20 mouse cellular contexts compared by ENCODE assay signal in the genomic region with DNA sequence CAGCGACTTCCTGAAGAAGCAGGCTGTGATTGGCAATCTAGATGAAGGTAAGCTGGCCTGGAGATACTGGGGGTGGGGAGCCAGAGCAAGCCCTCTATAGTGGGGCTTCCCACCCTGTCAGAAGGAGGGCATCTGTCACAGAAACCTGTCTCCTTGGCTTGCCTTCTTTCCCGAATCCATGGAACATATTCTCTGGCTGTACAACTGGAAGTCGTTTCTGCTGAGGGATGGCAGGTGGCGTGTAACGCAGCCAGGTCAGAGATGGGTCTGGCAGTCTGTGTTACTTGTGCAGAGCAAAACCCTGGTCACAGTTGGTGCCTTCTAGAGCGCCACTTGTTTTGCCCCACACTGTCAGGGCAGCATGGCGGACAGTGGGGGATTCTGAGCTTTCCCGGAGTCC. TPM values are rescaled to one million over a fixed set of nuclear protein-coding genes. Genes with fewer than 3 reads are reported as not detected.
DNase-seq lines count a peak whose midpoint lies in the region; ATAC-seq and TF ChIP-seq lines count a peak whose summit lies in the region.
"Had no signal": no experiment of that assay in that cellular context is flagged by ENCODE, and none has a peak within 500 bp of the region (broad histone marks: within the 10 kb centered on the region; RNA-seq: fewer than 3 reads in every experiment).

No protein-coding gene starts in this region.

- no peak for ATAC-seq in hindbrain, embryonic 13.5 days (ENCODE audit: low FRiP score)
- no peak for ATAC-seq in hindbrain, embryonic 11.5 days (ENCODE audit: low FRiP score)
- peak; percentile 58; the same call in 1 of the 2 replicates for ATAC-seq in forebrain, embryonic 16.5 days
- ATAC-seq: liver, embryonic 12.5 days had no signal

- peaks cover 23% of the 10 kb centered on the region for H3K4me1 ChIP-seq in hindbrain, embryonic 13.5 days (replicated peaks)
- 0 out of 2 replicates have a peak, but pooled peaks cover 3% of the 10 kb centered on the region for H3K4me1 ChIP-seq in hindbrain, embryonic 11.5 days (replicated peaks; ENCODE audit: control insufficient read depth, insufficient read depth, low read length)
- H3K4me1 ChIP-seq in forebrain, embryonic 16.5 days (replicated peaks; ENCODE audit: control insufficient read depth, insufficient read depth, low read length) = peaks cover 13% of the 10 kb centered on the region
- H3K4me1 ChIP-seq: liver, embryonic 12.5 days had no signal

- no peak for DNase-seq in hindbrain, embryonic 11.5 days (ENCODE audit: low spot score)
- peak; percentile 54 for DNase-seq in brain, embryonic 14.5 days (ENCODE audit: low read depth)
- DNase-seq in cerebellum, adult 9-10 months = peak; percentile 87
- no peak for DNase-seq in embryo, embryonic 11 days
- no peak for DNase-seq in right cerebral cortex, postnatal 4 days
- DNase-seq in gastrocnemius, adult 8-10 months (ENCODE audit: low spot score in 2 of 2) = no peak
- DNase-seq: adrenal gland, postnatal 14 days; B cell, adult 2 months; gastrocnemius, postnatal 25 days; heart, postnatal 14 days; kidney, adult 9 months; kidney, postnatal 4 days; right cerebral cortex, postnatal 25 days; thymus, postnatal 36 days had no signal

- no peak for TF ChIP-seq CTCF in brain, embryonic 14.5 days (IDR thresholded peaks at IDR 0.05; ENCODE audit: borderline replicate concordance, extremely low read depth, insufficient read depth, insufficient read length)

- H3K36me3 ChIP-seq in hindbrain, embryonic 13.5 days = peaks cover 32% of the 10 kb centered on the region
- H3K36me3 ChIP-seq in hindbrain, embryonic 11.5 days (ENCODE audit: control insufficient read depth, insufficient read depth, low read length) = no peaks in the 10 kb centered on the region
- H3K36me3 ChIP-seq in forebrain, embryonic 16.5 days (ENCODE audit: control insufficient read depth, insufficient read depth) = no peaks in the 10 kb centered on the region
- H3K36me3 ChIP-seq: liver, embryonic 12.5 days; lung, embryonic 15.5 days had no signal

- no peaks in the 10 kb centered on the region for H3K27me3 ChIP-seq in hindbrain, embryonic 13.5 days
- no peaks in the 10 kb centered on the region for H3K27me3 ChIP-seq in hindbrain, embryonic 11.5 days (ENCODE audit: control insufficient read depth, insufficient read depth, low read length)
- H3K27me3 ChIP-seq in forebrain, embryonic 16.5 days (replicated peaks; ENCODE audit: control insufficient read depth, insufficient read depth, low read length) = no peaks in the 10 kb centered on the region

- H3K27ac ChIP-seq in hindbrain, embryonic 13.5 days = 0 out of 2 replicates have a peak overlapping the region, but pooled peaks have one; percentile 23
- no peak overlapping the region for H3K27ac ChIP-seq in hindbrain, embryonic 11.5 days (ENCODE audit: low read depth, low read length)
- H3K27ac ChIP-seq in forebrain, embryonic 16.5 days (ENCODE audit: low read length) = peak overlapping the region; percentile 51; the same call in 1 of the 2 replicates
- H3K27ac ChIP-seq: heart, embryonic 10.5 days; liver, embryonic 12.5 days; lung, embryonic 15.5 days had no signal

- H3K9me3 ChIP-seq in hindbrain, embryonic 13.5 days = no peaks in the 10 kb centered on the region
- no peaks in the 10 kb centered on the region for H3K9me3 ChIP-seq in hindbrain, embryonic 11.5 days (ENCODE audit: control insufficient read depth, low read length)
- no peaks in the 10 kb centered on the region for H3K9me3 ChIP-seq in forebrain, embryonic 16.5 days (ENCODE audit: control insufficient read depth, low read length)
- H3K9me3 ChIP-seq: heart, embryonic 10.5 days; liver, embryonic 12.5 days; lung, embryonic 15.5 days had no signal

- TF ChIP-seq POLR2A in brain, embryonic 14.5 days (IDR thresholded peaks at IDR 0.05; ENCODE audit: borderline replicate concordance, extremely low read depth, insufficient read depth, insufficient read length, poor library complexity, severe bottlenecking) = no peak

- no peak overlapping the region for H3K4me3 ChIP-seq in hindbrain, embryonic 13.5 days
- H3K4me3 ChIP-seq in hindbrain, embryonic 11.5 days (ENCODE audit: low read depth, low read length) = no peak overlapping the region
- H3K4me3 ChIP-seq in forebrain, embryonic 16.5 days (replicated peaks; ENCODE audit: low read length) = no peak overlapping the region
- H3K4me3 ChIP-seq: heart, embryonic 10.5 days; liver, embryonic 12.5 days; lung, embryonic 15.5 days had no signal

- H3K9ac ChIP-seq in hindbrain, embryonic 13.5 days = 0 out of 2 replicates have a peak overlapping the region, but pooled peaks have one; percentile 39
- H3K9ac ChIP-seq in hindbrain, embryonic 11.5 days (ENCODE audit: low read depth, low read length) = no peak overlapping the region
- H3K9ac ChIP-seq in forebrain, embryonic 16.5 days (replicated peaks; ENCODE audit: low read depth, low read length) = no peak overlapping the region
- H3K9ac ChIP-seq: liver, embryonic 12.5 days; lung, embryonic 15.5 days had no signal

- 79% methylated on average over 8 of the region's 8 CpGs for WGBS in hindbrain, embryonic 13.5 days
- 78% methylated on average over 8 of the region's 8 CpGs for WGBS in hindbrain, embryonic 11.5 days
- WGBS in forebrain, embryonic 16.5 days = 68% methylated on average over 8 of the region's 8 CpGs

- no peak overlapping the region for H3K4me2 ChIP-seq in hindbrain, embryonic 13.5 days
- H3K4me2 ChIP-seq in hindbrain, embryonic 11.5 days (replicated peaks; ENCODE audit: low read depth, low read length) = no peak overlapping the region
- H3K4me2 ChIP-seq in forebrain, embryonic 16.5 days (ENCODE audit: low read length) = no peak overlapping the region
- H3K4me2 ChIP-seq: liver, embryonic 12.5 days; lung, embryonic 15.5 days had no signal

RNA-seq across cellular contexts. Expression of a gene that starts 16.9 kb away (rescaled TPM):
- polyA plus RNA-seq in hindbrain, embryonic 13.5 days (2015; fragmentation: Nextera tagmentation; extraction: Ambion mirVana) = 2.2 and 2.6 TPM in 2 replicates
- polyA plus RNA-seq in hindbrain, embryonic 11.5 days (2014; fragmentation: Nextera tagmentation; extraction: Ambion mirVana) = 2.1 and 2.7 TPM in 2 replicates
- polyA plus RNA-seq in brain, embryonic 14.5 days (2012; rRNA removed) = 1.3 and 1.7 TPM in 2 replicates
- polyA plus RNA-seq in forebrain, embryonic 16.5 days (2015; fragmentation: Nextera tagmentation; extraction: Ambion mirVana) = 1.3 and 1.8 TPM in 2 replicates
- total RNA-seq in gastrocnemius, adult 8-10 months (2022) = not detected
- total RNA-seq: gastrocnemius, postnatal 25 days; heart, postnatal 14 days; megakaryocyte progenitor cell, adult 5-6 weeks had no signal
- polyA plus RNA-seq: liver, embryonic 12.5 days had no signal

RNA-seq across cellular contexts. Expression of a gene that starts 46.4 kb away (rescaled TPM):
- 23.2 and 24.8 TPM in 2 replicates for polyA plus RNA-seq in hindbrain, embryonic 13.5 days (2015; fragmentation: Nextera tagmentation; extraction: Ambion mirVana)
- polyA plus RNA-seq in hindbrain, embryonic 11.5 days (2014; fragmentation: Nextera tagmentation; extraction: Ambion mirVana) = 9.8 and 11.2 TPM in 2 replicates
- 23.5 and 32.6 TPM in 2 replicates for polyA plus RNA-seq in brain, embryonic 14.5 days (2012; rRNA removed)
- polyA plus RNA-seq in forebrain, embryonic 16.5 days (2015; fragmentation: Nextera tagmentation; extraction: Ambion mirVana) = 27.5 and 29.2 TPM in 2 replicates
- 10 to 100 TPM; 24.5 to 33.0 (median 25.0) TPM for total RNA-seq in gastrocnemius, adult 8-10 months (2022)

RNA-seq across cellular contexts. Expression of a gene that starts 59.1 kb away (rescaled TPM):
- polyA plus RNA-seq in hindbrain, embryonic 13.5 days (2015; fragmentation: Nextera tagmentation; extraction: Ambion mirVana) = 27.9 and 29.3 TPM in 2 replicates
- polyA plus RNA-seq in hindbrain, embryonic 11.5 days (2014; fragmentation: Nextera tagmentation; extraction: Ambion mirVana) = 24.6 and 25.2 TPM in 2 replicates
- 35.1 and 36.6 TPM in 2 replicates for polyA plus RNA-seq in brain, embryonic 14.5 days (2012; rRNA removed)
- 28.9 and 29.7 TPM in 2 replicates for polyA plus RNA-seq in forebrain, embryonic 16.5 days (2015; fragmentation: Nextera tagmentation; extraction: Ambion mirVana)
- 10 to 100 TPM; 24.3 to 30.3 (median 27.0) TPM for total RNA-seq in gastrocnemius, adult 8-10 months (2022)

Comparison
In these comparisons a context has a peak if more than half of its experiments do, and no peak if none do; other contexts are left out.
1. DNase-seq: peak in brain, embryonic 14.5 days (single experiment) and cerebellum, adult 9-10 months (single experiment); none in hindbrain, embryonic 11.5 days (single experiment), embryo, embryonic 11 days (single experiment), right cerebral cortex, postnatal 4 days (single experiment) and gastrocnemius, adult 8-10 months (0 of 2).